Mouse (Mus musculus) lung, embryonic 14.5 days (tissue): ENCODE measurements at regions not wholly inside any gene's neighbourhood (a gene's known extent, or its start where the extent isn't known, plus 50 kb on each side); places are given as distances from the start of the nearest gene placed in this dataset.
A peak's percentile ranks its signal among the peaks of the same experiment; 100 is the strongest.

Experiments
- ATAC-seq: fragments of 200-750 bp; cut with Nextera tagmentation; 2 replicates; pipeline ENCODE4 v1.8.0; 2017; ENCODE audit warnings: mild to moderate bottlenecking, moderate TSS enrichment, moderate library complexity; ENCODE audit not compliant: insufficient read depth
- DNase-seq: peaks from one replicate; pipeline ENCODE4 v3.0.0-alpha.2; 2015
- H3K27ac ChIP-seq: fragments of 300-500 bp; sonication (generic); 2 replicates; pipeline ENCODE4 v1.5.1; 2014; ENCODE audit warnings: low read depth, mild to moderate bottlenecking, moderate library complexity
- H3K27me3 ChIP-seq: fragments of 300-500 bp; sonication (generic); 2 replicates; pipeline ENCODE4 v1.6.1; 2014; ENCODE audit warnings: low read length, control low read depth; ENCODE audit not compliant: insufficient read depth
- H3K36me3 ChIP-seq: fragments of 300-500 bp; sonication (generic); 2 replicates; pipeline ENCODE4 v1.6.1; 2014; ENCODE audit warnings: control low read depth; ENCODE audit not compliant: insufficient read depth
- H3K4me1 ChIP-seq: fragments of 300-500 bp; sonication (generic); 2 replicates; pipeline ENCODE4 v1.6.1; 2014; ENCODE audit warnings: antibody characterized with exemption, control low read depth; ENCODE audit not compliant: insufficient read depth
- H3K4me2 ChIP-seq: fragments of 300-500 bp; sonication (generic); 2 replicates; pipeline ENCODE4 v1.6.1; 2014; ENCODE audit warnings: mild to moderate bottlenecking
- H3K4me3 ChIP-seq: fragments of 300-500 bp; sonication (generic); 2 replicates; pipeline ENCODE4 v1.5.1; 2014; ENCODE audit warnings: low read depth, low read length
- H3K9ac ChIP-seq: fragments of 300-500 bp; sonication (generic); 2 replicates; pipeline ENCODE4 v1.6.1; 2014
- H3K9me3 ChIP-seq: fragments of 300-500 bp; sonication (generic); 2 replicates; pipeline ENCODE4 v1.6.1; 2016; ENCODE audit warnings: low read depth, low read length, control low read depth
- CTCF ChIP-seq: IDR thresholded peaks from 2 replicates; pipeline ENCODE4 v1.5.1; 2016; ENCODE audit warnings: antibody characterized with exemption, low read depth
- WGBS: fragments of 180-500 bp; shearing (Covaris S2); extraction: QIAGEN DNeasy Blood & Tissue Kit; methylation state at CpG from one replicate; pipeline ENCODE4 v1.1.7; 2014; 5-methylcytosine and 5-hydroxymethylcytosine counted together

DNA sequence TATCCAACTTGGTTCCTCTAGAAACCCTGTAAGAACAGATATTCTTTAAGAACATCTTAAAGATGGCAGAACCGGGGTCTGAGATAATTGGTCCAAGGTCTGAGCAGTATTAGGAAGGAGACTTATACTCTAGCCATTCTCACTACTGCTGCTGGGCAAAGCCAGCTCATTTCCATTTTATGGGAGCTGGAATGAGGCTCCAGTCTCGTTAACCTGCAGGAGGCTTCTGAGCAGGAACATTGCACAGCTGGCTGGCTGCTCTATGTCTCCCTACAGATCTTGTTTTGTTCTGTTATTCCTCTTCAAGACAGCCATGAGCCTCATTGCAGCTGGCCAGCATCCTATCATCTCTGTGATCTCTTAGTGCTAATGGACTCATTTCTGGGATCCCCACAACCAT is 136.3 kb upstream of the Mylip start:
- Histone ChIP-seq H3K27ac (no peak overlapping the region), H3K4me3 (no peak overlapping the region), H3K36me3 (no peaks in the 10 kb centered on the region), H3K4me2 (no peak overlapping the region), H3K9ac (no peak overlapping the region), H3K9me3 (no peaks in the 10 kb centered on the region), H3K4me1 (no peaks in the 10 kb centered on the region), H3K27me3 (no peaks in the 10 kb centered on the region)
- 55% methylated on average over 2 of the region's 2 CpGs for whole genome bisulfite sequencing
- no peak for ATAC-seq
- no peak for TF ChIP-seq CTCF
- no peak for DNase-seq

DNA sequence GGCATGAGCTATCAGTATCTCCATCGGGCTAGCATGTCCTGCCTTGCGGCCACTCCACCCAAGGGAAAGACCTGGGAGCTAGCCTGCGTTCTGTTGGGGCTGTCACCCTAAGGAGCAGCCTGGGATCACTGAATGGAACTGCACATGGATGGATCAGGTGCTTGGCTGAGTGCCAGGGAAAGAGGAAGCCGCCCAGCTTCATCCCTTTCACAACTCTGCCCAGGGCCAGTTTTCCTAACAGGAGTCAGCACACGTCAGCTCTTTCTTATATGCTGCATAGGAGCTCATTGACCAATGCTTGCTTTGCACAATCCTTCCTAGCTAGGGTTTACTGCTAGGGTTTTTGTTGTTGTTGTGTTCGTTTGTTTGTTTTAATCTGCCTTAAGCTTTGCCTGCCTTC is 134.3 kb upstream of the Mylip start:
- no peaks in the 10 kb centered on the region for H3K36me3 ChIP-seq
- no peak overlapping the region for H3K4me3 ChIP-seq
- no peak for DNase-seq
- no peak overlapping the region for H3K27ac ChIP-seq
- no peak for TF ChIP-seq CTCF
- no peaks in the 10 kb centered on the region for H3K27me3 ChIP-seq
- ATAC-seq, result no peak
- no peaks in the 10 kb centered on the region for H3K4me1 ChIP-seq
- no peak overlapping the region for H3K9ac ChIP-seq
- H3K4me2 ChIP-seq, result no peak overlapping the region
- no peaks in the 10 kb centered on the region for H3K9me3 ChIP-seq
- 73% methylated on average over 6 of the region's 6 CpGs for WGBS

DNA sequence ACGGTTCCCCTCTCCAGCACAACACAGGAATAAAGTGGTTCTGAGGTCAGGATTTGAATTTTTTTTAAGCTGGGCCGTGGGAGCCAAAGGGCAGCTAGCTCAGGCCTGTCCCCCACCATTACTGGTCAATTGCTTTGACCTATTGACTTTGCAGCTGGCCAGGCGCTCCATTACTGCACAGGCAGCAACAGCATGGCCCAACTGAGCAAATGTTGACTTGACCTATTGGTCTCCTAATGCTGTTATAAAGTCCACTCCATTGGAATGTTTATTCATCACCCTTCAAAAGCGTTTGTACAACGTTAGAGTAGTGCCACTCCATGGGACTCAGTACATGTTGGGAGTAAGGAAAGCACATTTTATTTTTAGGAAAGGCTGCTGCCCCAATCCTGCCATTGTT is 127.5 kb upstream of the Mylip start:
- DNase-seq (peak; percentile 8), ATAC-seq (no peak)
- Histone ChIP-seq H3K36me3 (no peaks in the 10 kb centered on the region), H3K27ac (no peak overlapping the region), H3K4me3 (no peak overlapping the region), H3K4me2 (no peak overlapping the region), H3K4me1 (no peaks in the 10 kb centered on the region), H3K27me3 (no peaks in the 10 kb centered on the region), H3K9ac (no peak overlapping the region), H3K9me3 (no peaks in the 10 kb centered on the region)
- TF ChIP-seq CTCF, result no peak
- WGBS, result 18% methylated on average over 5 of the region's 5 CpGs

DNA sequence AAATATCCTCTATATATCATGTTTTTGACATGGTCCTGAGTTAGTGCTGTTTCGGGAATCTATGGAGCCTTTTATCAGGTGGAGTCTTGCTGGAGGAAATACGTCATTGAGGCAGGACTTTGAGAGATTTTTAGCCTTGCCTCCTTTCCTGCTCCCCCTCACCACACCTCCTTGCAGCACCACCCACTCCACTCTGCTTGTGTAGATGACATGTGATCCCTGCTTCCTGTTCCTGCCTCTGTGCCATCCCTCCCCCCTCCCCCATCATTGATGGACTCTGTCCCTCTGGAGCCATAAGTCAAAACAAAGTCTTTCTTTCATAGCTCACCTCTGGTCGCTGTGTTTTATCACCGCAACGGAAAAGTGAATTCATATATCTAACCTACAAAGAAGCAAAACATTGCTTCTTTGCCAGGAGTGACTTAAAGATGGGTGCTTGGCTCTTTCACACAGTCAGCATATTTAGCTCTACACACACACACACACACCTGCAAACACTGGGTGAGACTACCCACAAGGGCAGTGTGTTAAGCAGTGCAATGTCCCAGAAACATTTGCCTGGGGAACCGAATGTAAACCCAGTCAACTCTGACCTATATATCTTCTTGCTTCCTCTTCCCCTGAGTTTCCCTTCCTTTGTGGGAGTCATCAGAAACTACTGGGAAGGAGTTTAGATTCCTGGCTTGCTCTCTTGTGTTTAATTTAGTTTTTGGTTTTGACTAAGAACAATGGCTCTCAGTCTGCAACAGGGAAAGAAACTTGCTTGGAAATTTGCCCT is 123.1 kb upstream of the Mylip start:
- 71% methylated on average over 6 of the region's 6 CpGs for WGBS
- Histone ChIP-seq H3K4me2 (no peak overlapping the region), H3K27ac (no peak overlapping the region), H3K9ac (no peak overlapping the region), H3K36me3 (no peaks in the 10 kb centered on the region), H3K27me3 (no peaks in the 10 kb centered on the region), H3K4me3 (no peak overlapping the region), H3K4me1 (no peaks in the 10 kb centered on the region), H3K9me3 (no peaks in the 10 kb centered on the region)
- ATAC-seq, result no peak
- DNase-seq, result peak; percentile 12
- TF ChIP-seq CTCF, result no peak

DNA sequence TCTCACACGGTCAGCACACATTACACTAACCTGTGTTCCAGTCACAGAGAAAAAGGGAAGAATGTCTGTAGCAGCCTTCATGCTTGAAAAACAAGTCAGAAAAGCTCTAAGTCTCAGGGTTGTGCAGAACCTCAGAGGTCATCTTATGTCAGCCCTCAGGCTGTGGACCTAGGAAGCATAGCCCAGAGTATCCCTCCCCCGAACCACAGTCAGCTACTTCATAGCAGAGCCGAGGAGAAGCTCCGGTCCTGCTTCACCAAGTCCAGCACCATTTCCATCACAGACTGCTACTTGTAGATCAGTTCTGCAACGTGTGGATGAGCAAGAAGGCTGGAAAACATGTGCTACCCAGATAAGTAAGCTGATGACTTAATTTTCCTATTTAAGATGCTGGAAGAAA is 122.1 kb upstream of the Mylip start:
- Histone ChIP-seq H3K9me3 (no peaks in the 10 kb centered on the region), H3K27ac (no peak overlapping the region), H3K4me3 (no peak overlapping the region), H3K27me3 (no peaks in the 10 kb centered on the region), H3K36me3 (no peaks in the 10 kb centered on the region), H3K4me2 (no peak overlapping the region), H3K9ac (no peak overlapping the region), H3K4me1 (no peaks in the 10 kb centered on the region)
- 67% methylated on average over 5 of the region's 5 CpGs for WGBS
- no peak for TF ChIP-seq CTCF
- no peak for DNase-seq
- ATAC-seq, result no peak

DNA sequence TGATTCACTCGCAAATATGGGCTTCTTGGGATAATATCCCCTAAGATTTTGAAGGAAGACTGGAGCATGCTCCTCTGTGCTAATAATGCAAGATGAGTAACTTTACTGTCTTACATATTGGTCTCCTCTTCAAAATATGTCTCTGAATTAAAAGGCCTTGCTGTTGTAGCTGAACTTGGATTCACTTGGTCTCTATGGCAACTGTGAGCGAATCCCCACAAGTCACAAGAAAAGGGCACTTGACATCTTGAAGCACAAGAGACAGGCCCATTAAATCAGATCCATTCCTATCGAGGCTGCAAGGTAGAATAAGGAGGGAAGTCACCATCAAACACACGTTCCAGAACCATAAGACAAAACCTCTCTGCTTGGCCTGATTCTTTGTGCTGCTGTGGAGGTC is 121.6 kb upstream of the Mylip start:
- no peak for TF ChIP-seq CTCF
- DNase-seq, result no peak
- no peak for ATAC-seq
- WGBS, result 64% methylated on average over 4 of the region's 4 CpGs
- Histone ChIP-seq H3K4me2 (no peak overlapping the region), H3K27ac (no peak overlapping the region), H3K27me3 (no peaks in the 10 kb centered on the region), H3K9ac (no peak overlapping the region), H3K4me3 (no peak overlapping the region), H3K4me1 (no peaks in the 10 kb centered on the region), H3K36me3 (no peaks in the 10 kb centered on the region), H3K9me3 (no peaks in the 10 kb centered on the region)

DNA sequence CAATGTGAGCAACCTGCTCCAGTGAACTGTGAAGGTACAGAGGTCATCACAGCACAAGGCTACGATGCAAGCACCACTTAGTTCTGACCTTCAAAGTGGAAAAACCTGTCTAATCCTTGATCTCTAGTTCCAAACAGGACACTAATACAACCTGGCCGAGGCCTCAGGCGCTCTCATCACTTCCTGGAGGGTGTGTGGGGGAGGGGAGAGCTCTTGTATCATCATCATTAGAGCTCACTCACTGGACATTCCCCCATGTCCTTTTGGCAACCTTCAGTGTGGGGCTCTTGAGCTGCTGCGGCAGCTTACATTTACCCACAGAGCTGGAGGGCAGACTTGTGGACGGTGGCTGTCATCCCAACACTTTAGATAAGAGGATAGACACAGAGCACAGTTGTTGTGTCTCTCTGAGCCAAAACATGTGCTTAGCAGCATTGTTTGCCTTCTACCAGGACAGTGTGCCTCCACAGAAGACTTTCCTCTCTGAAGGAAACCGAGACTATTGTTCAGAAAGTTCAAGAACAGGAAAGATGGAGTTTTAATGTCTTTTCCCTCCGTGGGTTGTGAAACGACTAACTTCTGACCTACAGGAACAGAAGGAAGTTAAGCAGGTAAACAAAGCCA is 115.2 kb upstream of the Mylip start:
- no peak overlapping the region for H3K4me3 ChIP-seq
- ATAC-seq (no peak), DNase-seq (peak; percentile 27)
- no peaks in the 10 kb centered on the region for H3K27me3 ChIP-seq
- H3K9ac ChIP-seq, result no peak overlapping the region
- H3K9me3 ChIP-seq, result no peaks in the 10 kb centered on the region
- 0 out of 2 replicates have a peak, but pooled peaks cover 3% of the 10 kb centered on the region for H3K4me1 ChIP-seq
- TF ChIP-seq CTCF, result no peak
- WGBS, result 42% methylated on average over 8 of the region's 8 CpGs
- H3K27ac ChIP-seq, result no peak overlapping the region
- no peaks in the 10 kb centered on the region for H3K36me3 ChIP-seq
- H3K4me2 ChIP-seq, result no peak overlapping the region
